Mouse (Mus musculus): ENCODE results near the gene 2210010C04Rik.

DNA sequence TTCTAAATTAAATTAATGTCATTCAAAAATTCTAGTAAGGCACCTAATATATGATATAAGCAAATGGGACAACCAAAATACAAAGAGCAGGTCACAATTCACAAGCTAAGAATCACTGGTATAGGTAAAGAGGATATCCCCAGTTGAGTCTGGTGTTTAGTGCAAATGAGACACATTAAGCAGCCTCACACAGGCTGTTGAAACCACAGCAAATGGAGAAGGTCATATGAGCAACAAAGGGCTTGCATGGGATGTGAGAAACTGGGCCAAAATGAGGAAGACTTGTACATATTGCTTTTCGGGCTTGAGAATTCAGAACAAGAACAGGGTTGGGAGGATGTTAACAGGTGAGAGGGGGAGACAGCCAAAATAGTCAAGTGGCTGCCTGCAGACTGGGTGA lies 9.4 kb upstream of the 2210010C04Rik start:
- TF ChIP-seq CTCF (IDR thresholded peaks at IDR 0.05) (no peak), EP300 (IDR thresholded peaks at IDR 0.05) (no peak)
